Mouse (Mus musculus): ENCODE results near the gene Dpp7.

GRCm38 (mm10) chr2:25303452-25303851 is 52.7 kb downstream of the Dpp7 start:
- TF ChIP-seq EP300 (IDR thresholded peaks at IDR 0.05; ENCODE audit: insufficient read depth, low read depth, low read length) (no peak), POLR2A (IDR thresholded peaks at IDR 0.05; ENCODE audit: insufficient read depth, low read length) (no peak), CTCF (IDR thresholded peaks at IDR 0.05; ENCODE audit: low read depth, low read length) (no peak)
